Mouse (Mus musculus) brain, embryonic 14.5 days (tissue): Measurements from ENCODE around the gene Fxyd3. TPM values are rescaled to one million over a fixed set of nuclear protein-coding genes. Genes with fewer than 3 reads are reported as not detected.
A peak's percentile ranks its signal among the peaks of the same experiment; 100 is the strongest.

Experiments
- DNase-seq: peaks from one replicate; pipeline ENCODE4 v3.0.0-alpha.2; 2011; ENCODE audit warnings: low read depth
- CTCF ChIP-seq: fragments of 200-500 bp; IDR thresholded peaks from 2 replicates; pipeline ENCODE4 v1.5.1; 2012; ENCODE audit warnings: inconsistent platforms, mild to moderate bottlenecking, moderate library complexity, borderline replicate concordance; ENCODE audit not compliant: insufficient read depth, insufficient read length; ENCODE audit errors: extremely low read depth
- POLR2A ChIP-seq: fragments of 200-500 bp; IDR thresholded peaks from 2 replicates; pipeline ENCODE4 v1.6.1; 2012; ENCODE audit warnings: mild to moderate bottlenecking, inconsistent platforms, borderline replicate concordance; ENCODE audit not compliant: poor library complexity, insufficient read depth, insufficient read length, severe bottlenecking; ENCODE audit errors: extremely low read depth
- polyA plus RNA-seq: library from polyadenylated mRNA; depleted of rRNA; stranded (reverse); fragments of >200 nt; gene quantifications from 2 replicates; pipeline ENCODE4 v1.2.3, GENCODE M21; 2012

Fxyd3 gene
- polyA plus RNA-seq, 1 experiment, result 1.9 TPM

DNA sequence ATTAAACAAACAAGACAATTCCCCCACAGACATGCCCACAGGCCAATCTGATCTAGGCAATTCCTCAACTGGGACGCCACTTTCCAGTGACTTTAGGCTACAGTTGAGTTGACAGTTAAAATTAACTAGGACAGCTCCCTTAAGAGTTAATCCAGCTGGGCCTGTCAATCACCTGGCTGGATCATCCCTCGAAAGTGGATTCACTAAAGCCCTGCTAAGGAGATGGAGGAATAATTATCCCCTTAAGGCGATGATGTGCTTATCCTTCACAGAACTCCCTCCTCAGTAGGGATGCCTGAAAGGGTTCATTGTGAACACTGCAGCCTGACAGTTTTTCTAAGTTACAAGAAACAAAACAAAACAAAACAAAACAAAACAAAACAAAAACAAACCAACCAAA, 4.1 kb upstream of the Fxyd3 start:
- no peak for TF ChIP-seq CTCF
- TF ChIP-seq POLR2A, result no peak
- DNase-seq, result no peak

DNA sequence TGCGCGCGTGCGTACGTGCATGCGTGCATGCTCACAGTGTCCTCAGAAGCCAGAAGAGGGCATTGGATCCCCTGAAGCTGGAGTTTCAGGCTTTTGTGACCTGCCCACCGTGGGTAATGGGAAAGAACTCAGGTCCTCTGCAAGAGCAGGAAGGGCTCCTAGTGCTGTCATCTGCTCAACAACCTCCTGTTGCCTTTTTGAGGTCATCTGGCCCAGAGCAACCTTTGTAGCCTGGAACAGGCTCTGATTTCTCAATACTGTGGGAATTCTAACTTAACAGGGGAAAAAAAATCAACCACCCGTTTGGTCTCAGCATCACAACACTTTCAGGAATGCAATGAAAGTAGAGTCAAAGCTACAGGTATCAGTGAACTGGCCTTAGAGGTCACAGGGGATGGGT, 3.2 kb upstream of the Fxyd3 start:
- TF ChIP-seq CTCF, result no peak
- TF ChIP-seq POLR2A, result no peak

DNA sequence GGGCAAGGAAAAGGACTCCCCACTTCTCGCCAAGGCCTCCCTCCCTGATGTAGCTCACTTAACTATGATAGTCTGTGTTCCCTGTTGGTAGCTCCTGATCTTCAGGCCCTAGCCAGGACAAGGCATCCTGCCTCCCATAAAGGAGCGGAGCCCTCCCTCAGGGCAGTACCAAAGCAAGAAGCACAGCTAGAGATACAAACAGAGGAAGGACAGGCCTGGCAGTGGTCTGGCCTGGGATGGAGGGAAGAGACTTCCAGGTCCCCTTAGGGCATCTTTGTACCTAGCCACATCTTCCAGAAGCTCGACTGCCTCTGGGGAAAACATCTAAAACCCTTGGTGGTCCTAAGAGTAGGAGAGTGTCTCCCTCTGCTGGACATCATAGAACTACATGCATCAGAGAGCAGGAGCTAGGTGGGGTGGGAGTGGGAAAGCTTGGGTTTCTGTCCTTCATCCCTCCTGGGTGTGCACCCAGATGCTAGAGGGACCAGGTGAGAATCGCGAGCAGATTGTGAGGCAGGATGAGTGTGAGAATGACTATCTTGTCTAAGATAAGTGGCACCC, 1.5 kb upstream of the Fxyd3 start:
- peak; percentile 75 for DNase-seq
- TF ChIP-seq CTCF (peak; percentile 75; the same call in 1 of the 2 replicates), POLR2A (no peak)

More for the DNA sequence above, 3.2 kb upstream of the Fxyd3 start:
- DNase-seq, result no peak

DNA sequence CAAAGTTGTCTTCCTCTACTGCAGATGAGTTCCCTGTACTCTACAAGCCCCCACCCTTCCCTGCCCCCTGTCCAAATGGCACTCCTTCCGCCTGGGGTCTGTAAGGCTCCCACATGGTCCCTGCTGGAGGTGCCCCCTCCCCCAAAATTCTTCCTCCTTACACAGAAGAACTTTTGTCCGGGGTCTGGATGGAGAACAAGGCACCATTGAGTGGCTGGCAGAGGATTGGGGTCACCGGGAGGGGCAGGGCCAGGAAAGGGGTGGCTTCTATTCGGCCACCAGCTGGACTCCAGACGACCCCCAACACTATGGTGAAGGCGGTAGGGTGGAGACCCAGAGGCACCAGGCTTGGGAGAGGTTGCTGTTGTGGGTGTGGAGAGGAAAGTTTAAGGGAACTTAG, 966 bp upstream of the Fxyd3 start:
- DNase-seq, result no peak
- no peak for TF ChIP-seq CTCF
- TF ChIP-seq POLR2A, result no peak

DNA sequence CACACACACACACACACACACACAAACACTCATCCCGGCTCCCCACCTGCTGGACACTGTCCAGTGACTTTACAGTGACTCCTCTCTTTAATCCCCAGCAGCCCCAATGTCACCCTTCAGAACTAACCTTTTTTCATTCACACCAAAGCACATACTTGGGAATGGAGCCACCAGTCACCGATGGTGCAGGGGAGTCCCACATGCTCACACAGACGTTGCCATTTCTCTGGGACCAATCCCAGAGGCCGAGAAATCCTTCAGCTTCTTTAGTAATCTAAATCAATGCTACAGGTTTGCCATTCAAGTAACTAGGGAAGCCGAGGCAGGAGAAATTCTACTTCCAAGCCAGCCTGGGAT, 1.8 kb downstream of the Fxyd3 start:
- TF ChIP-seq POLR2A (no peak), CTCF (no peak)
- DNase-seq, result no peak

DNA sequence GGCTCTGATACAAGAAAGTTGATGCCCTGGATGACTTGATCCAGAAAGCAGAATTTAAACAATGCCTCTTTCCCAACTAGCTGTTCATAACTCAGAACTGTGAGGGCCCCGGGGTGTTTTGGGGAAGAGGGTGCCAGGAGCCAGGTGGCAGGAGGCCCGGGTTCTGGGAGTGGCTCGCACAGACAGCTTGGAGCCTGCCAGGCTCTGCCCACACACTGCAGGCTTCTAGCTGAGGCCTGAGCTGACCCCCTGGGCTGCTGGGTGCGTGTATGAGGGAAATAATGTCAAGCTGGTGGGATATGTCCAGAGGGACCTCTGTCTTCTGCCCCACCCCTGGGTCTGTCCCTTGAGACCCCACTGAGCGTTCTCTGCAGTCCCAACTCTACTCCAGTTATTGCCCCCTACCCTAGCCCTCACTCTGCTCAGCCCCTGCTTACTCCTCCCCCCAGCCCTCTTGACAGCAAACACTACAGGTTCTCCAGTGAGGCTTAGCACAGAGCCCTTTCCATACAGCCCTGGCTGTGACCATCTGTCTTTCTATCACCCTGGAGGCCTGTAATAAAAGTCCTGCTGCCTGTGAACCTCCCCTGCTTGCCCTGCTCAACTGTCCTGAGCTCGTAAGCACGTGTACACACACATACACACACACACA, 2.3 kb downstream of the Fxyd3 start:
- TF ChIP-seq POLR2A, result no peak
- no peak for TF ChIP-seq CTCF
- DNase-seq, result no peak

DNA sequence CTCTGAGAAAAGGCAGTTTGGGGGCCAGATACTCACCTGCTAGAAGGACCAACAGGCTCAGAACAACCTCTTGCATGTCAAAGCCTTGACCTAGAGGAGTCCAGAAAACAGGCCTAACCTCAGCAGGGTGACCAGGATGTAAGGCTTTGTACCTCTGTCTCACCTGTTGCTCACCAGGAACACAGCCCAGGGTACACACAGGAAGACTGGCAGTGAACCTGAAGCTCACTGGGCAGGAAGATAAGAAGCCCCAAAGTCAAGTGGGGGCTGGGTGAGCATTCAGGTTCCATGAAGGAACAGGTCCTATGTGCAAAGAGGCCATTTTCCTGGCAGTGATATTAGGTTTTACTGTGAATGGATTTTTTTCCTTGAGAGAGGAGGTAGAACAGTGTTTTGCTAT, 3.0 kb downstream of the Fxyd3 start:
- no peak for TF ChIP-seq CTCF
- no peak for TF ChIP-seq POLR2A
- no peak for DNase-seq

DNA sequence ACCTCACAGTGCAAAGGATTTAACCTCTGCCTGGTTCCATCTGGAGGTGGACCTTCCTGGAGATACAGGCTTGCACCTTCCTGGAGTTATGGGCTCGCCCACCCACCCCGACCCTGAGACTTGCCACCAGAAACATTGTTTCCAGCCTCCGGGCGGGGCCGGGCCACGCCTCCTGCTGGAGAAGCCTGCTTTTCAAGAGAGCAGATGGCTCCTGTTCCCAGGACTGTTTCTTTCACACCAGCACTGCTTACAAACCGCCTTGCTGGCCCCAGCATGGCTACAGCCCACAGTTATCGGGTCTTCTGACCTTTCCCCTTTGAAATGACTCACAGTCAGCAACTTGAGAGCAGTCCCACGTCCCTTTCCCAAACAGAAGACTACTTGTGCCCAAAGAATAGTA, 4.2 kb downstream of the Fxyd3 start:
- TF ChIP-seq CTCF (no peak), POLR2A (no peak)
- no peak for DNase-seq

DNA sequence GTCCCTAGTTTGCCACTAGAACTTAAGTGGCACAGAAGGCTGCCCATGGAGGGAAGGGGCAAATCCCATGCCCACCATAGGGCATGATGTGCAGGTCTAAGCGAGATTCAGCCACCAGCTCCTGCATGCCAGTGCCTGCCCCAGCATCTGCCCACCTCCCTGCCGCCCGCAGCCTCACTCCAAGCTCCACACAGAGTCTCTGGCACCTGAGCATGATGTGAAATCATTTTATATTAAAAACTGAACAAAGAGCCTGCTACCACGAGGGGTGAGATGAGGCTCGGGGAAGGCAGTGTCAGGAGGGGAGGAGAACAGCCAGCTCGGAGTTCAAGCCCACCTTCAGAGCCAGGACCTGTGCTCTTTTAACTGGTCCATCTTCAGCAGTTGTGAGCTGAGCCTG, 6.2 kb downstream of the Fxyd3 start:
- TF ChIP-seq CTCF, result no peak
- no peak for TF ChIP-seq POLR2A
- no peak for DNase-seq

DNA sequence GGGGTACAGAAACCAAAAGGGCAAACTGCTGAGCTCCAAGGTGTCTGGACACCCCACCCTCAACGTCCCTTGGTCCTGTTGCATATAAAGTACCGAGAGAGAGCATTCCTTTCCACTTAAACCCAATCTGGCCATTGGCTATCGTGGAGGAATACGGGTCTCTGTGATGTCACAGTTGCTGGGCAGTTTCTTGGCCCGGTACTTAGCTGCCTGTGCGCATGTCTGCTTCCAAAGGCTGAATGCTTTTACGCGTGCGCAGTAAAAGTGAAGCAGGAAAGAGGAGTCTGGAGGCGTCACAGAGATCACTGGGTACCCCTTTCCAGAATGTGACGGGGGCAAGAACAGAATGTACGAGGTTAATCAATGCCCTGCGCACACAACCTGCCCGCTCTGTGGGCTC, 7.0 kb downstream of the Fxyd3 start:
- TF ChIP-seq CTCF (no peak), POLR2A (no peak)
- DNase-seq, result no peak

DNA sequence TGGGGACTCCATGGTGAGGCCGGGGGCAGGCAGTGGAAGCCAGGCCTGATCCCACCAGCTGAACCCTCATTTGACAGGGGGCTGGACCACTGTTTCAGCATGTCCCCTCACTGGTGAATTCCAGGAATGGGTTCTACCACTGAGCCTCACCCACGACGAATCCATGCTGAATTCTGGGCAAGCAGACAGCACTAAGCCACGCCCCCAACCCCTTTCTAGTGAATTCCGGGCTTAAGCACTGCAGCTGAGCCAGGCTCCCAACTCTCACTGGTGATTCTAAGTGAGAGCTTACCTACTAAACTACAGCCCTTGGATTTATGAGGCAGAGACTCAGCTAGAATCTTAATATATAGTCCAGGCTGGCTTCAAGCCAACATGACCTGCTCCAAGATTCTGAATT, 8.7 kb downstream of the Fxyd3 start:
- no peak for TF ChIP-seq CTCF
- TF ChIP-seq POLR2A, result no peak
- DNase-seq, result peak; percentile 56

DNA sequence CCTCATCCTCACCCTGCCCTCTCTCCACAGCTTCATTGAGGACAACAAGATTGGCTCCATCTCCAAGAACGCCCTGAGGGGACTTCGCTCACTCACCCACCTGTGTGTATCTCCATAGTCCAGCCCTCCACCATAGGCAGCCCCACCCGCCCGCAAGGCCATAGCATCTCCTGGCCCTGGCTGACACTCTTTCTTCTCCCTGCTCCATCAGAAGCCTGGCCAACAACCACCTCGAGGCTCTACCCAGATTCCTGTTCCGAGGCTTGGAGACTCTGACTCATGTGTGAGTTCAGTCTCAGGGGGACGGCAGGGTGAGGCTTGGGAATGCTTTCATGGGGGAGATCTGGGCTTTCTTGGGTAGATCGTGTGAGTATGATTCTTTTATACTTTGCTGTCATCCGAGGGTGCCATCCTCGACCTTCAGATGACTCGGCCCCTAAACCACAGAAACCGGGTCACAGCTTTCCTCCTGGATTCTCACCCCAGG, 13.4 kb downstream of the Fxyd3 start:
- no peak for TF ChIP-seq POLR2A
- no peak for TF ChIP-seq CTCF
- no peak for DNase-seq

DNA sequence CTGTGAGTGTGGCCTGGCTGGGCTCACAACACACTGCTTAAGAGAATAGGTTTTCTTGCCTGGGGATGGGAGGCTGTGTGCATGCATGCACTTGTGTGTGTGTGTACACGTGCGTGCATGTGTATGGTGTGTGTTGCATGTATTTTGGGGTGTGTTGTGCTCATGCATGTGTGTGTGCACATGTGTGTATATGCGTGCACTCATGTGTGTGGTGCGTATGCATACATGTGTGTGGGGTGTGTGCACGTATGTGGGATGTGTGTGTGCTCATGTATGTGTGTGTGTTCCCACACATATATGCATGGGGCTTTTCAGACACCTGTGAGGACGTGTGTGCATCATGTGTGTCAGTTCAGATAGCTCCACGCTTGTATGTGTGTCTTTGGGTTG, 15.9 kb downstream of the Fxyd3 start:
- TF ChIP-seq POLR2A, result no peak
- TF ChIP-seq CTCF, result no peak
- DNase-seq, result no peak

DNA sequence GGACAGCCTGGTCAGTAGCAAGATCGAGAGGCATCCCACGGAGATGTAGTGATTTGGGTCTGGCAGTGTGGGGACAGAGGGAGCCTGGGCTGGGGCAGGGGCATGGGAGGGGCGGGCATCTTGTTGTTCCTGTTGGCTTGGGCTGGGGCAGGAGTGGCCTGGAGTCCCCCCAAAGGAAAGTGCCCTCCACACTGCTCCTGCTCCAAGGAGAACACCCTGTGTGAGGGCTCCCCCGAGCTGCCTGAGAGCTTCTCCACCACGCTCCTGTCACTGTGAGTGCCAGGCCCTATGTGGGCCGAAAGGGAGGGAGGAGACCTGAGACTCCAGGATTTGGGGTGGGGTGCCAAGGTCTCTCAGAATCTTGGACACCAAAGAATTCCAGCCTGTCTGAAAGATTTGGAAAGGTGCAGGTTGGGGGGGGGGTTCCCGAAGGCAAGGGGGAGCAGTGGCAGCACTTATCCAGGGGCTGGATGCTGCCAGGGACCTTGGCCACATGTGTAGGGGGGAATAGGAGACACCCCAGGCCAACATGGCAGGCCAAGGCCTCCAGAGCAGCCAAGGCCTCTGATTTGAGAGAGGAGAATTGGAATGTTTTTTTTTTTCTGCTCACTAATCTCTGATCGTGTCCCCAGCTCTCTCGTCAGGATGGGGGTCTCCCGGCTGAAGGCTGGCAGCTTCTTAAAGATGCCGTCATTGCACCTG, 16.4 kb downstream of the Fxyd3 start:
- TF ChIP-seq POLR2A (no peak), CTCF (no peak)
- DNase-seq, result no peak
